Mouse (Mus musculus) heart, adult 2 months (tissue): ENCODE measurements at regions not wholly inside any gene's neighbourhood (a gene's known extent, or its start where the extent isn't known, plus 50 kb on each side); places are given as distances from the start of the nearest gene placed in this dataset.
"Not testable (repeated sequence)": the region's sequence is repeated elsewhere in the genome, so short reads cannot be mapped to it uniquely, and the experiment has no call there.

Experiments
- DNase-seq, 2 experiments: peaks; one replicate each; pipeline ENCODE4 v3.0.0; 2021
- H3K27ac ChIP-seq: fragments of 200-600 bp; 2 replicates; pipeline ENCODE4 v1.8.1; 2022
- H3K27me3 ChIP-seq: fragments of 200-500 bp; 2 replicates; pipeline ENCODE4 v1.6.1; 2012; ENCODE audit warnings: mild to moderate bottlenecking, low read length, inconsistent platforms, mixed read lengths; ENCODE audit not compliant: control insufficient read depth, insufficient read depth
- H3K36me3 ChIP-seq: fragments of 200-500 bp; 2 replicates; pipeline ENCODE4 v1.6.1; 2012; ENCODE audit warnings: low read length, inconsistent platforms; ENCODE audit not compliant: control insufficient read depth, insufficient read depth
- H3K4me1 ChIP-seq: fragments of 200-500 bp; 2 replicates; pipeline ENCODE4 v1.6.1; 2011; ENCODE audit warnings: low read length; ENCODE audit not compliant: control insufficient read depth, insufficient read depth
- H3K4me3 ChIP-seq: fragments of 200-600 bp; 2 replicates; pipeline ENCODE4 v1.8.1; 2022
- H3K79me2 ChIP-seq: fragments of 200-500 bp; replicated peaks from 2 replicates; pipeline ENCODE4 v1.6.1; 2012; ENCODE audit warnings: mild to moderate bottlenecking, inconsistent platforms, low read length, moderate library complexity, mixed read lengths; ENCODE audit not compliant: control insufficient read depth, insufficient read depth
- H3K9ac ChIP-seq: fragments of 200-500 bp; 2 replicates; pipeline ENCODE4 v1.6.1; 2012; ENCODE audit warnings: low read depth, mild to moderate bottlenecking, control low read depth, inconsistent platforms, low read length, mixed read lengths
- CTCF ChIP-seq: fragments of 200-600 bp; IDR thresholded peaks from 2 replicates; pipeline ENCODE4 v1.8.1; 2022; ENCODE audit warnings: antibody characterized with exemption, mild to moderate bottlenecking, moderate library complexity
- EP300 ChIP-seq: fragments of 200-500 bp; IDR thresholded peaks from 2 replicates; pipeline ENCODE4 v1.6.1; 2011; ENCODE audit warnings: low read depth, low read length, control low read depth; ENCODE audit not compliant: insufficient read depth
- POLR2A ChIP-seq: fragments of 200-500 bp; IDR thresholded peaks from 2 replicates; pipeline ENCODE4 v1.6.1; 2011; ENCODE audit warnings: mild to moderate bottlenecking, low read depth, low read length, control low read depth; ENCODE audit not compliant: insufficient read depth
- whole genome bisulfite sequencing: fragments of 180-500 bp; shearing (Covaris S2); methylation state at CpG from one replicate; pipeline ENCODE4 v1.1.7; 2018; 5-methylcytosine and 5-hydroxymethylcytosine counted together
- intact Hi-C: fragments of 180-260 bp; cut with DNase I; formaldehyde crosslinking; loops from one replicate; pipeline ENCODE4 v1.15.1; 2025

DNA sequence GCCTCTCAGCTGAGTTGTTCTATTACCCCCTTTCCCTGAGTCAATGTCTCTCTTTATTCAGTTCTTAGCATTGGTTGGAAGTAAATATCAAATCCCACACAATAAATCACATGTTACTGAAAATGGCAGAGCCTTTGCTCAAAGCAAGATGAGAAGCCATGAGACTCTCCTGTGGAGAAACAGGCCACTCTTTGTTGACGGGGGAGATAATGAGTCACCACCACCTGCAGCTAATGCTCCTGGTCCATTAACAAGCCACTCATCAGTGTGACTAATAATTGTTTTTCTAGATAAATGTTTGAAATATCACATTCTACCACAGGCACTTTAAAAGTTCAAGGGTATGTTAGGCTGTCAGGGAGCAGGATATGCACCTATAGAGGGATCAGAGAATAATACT, 61.0 kb upstream of the Galnt18 start:
- no peak overlapping the region for H3K4me3 ChIP-seq
- H3K9ac ChIP-seq: no peak overlapping the region
- H3K27me3 ChIP-seq: no peaks in the 10 kb centered on the region
- no peak for TF ChIP-seq EP300
- TF ChIP-seq CTCF: no peak
- no peak for TF ChIP-seq POLR2A
- DNase-seq: no peak
- H3K4me1 ChIP-seq: no peaks in the 10 kb centered on the region
- intact Hi-C loops: no loop called here
- no peaks in the 10 kb centered on the region for H3K36me3 ChIP-seq
- H3K79me2 ChIP-seq: no peaks in the 10 kb centered on the region
- 95% methylated on average over 1 of the region's 1 CpGs for WGBS
- H3K27ac ChIP-seq: no peak overlapping the region

DNA sequence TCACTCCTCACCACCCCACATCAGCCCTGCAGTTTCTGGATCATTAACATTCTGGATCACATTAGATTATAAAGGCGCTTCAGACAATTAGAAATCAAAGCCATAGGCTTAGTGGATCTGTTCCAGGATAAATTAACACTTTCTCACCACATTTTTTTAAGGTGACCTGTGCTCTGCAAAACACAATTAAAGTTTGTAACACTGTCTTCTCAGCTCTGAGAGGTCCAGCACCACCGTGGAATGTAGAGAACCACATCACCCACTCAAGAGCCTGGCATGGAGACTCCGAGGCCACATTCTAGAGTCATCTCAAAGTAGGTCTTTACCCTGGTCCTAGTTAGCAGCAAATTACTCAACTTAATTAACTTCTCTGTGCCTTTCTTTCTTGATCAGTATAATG, 58.4 kb upstream of the Galnt18 start:
- Histone ChIP-seq H3K4me1 (no peaks in the 10 kb centered on the region), H3K9ac (no peak overlapping the region), H3K27ac (no peak overlapping the region), H3K27me3 (no peaks in the 10 kb centered on the region), H3K4me3 (no peak overlapping the region), H3K36me3 (no peaks in the 10 kb centered on the region), H3K79me2 (no peaks in the 10 kb centered on the region)
- no peak for DNase-seq
- intact Hi-C loops: no loop called here
- TF ChIP-seq POLR2A (no peak), CTCF (no peak), EP300 (no peak)
- 81% methylated on average over 3 of the region's 3 CpGs for WGBS

DNA sequence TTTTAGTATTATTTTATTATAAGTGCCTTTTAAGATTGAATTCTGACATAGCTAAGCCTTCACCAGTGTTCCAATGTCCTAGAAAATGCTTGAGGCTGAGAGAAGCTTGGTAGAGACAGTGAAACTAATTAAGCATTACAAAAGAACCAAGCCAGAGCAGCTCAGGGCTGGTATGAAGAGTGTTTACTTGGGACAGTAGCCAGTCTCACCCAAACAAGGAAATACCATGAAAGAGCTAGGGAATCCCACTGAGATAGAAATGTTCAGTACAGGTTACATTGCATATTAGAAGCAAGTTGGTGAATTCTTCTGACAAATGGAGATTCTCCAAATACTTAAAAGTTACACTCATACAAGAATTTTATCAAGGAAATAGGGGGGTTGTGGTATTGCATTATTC, 54.6 kb upstream of the Galnt18 start:
- H3K36me3 ChIP-seq, H3K27ac ChIP-seq, H3K9ac ChIP-seq, H3K4me3 ChIP-seq, H3K4me1 ChIP-seq, H3K27me3 ChIP-seq, H3K79me2 ChIP-seq, intact Hi-C loops, DNase-seq: not testable (repeated sequence)

DNA sequence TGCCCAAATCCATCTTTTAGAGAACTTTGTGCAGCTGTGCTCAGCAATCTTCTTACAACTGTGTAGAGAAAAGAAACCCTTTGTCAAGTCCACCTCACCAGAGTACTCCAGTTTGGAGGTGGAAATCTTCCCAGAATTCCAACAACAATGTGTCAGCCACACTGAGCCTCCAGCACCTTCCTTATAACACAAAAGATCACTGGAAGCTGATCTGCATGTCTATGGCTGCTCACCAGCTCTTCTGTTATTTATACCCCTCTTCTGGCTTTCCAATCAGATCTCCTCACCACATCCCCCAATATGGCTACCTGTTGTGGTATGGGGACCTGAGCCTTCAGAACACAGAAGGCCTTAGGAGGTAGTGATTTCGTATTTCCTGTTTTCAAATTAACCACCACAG, 50.2 kb upstream of the Galnt18 start:
- intact Hi-C loops: no loop called here
- no peak overlapping the region for H3K9ac ChIP-seq
- TF ChIP-seq CTCF (no peak), POLR2A (no peak), EP300 (no peak)
- no peak for DNase-seq
- H3K27me3 ChIP-seq: no peaks in the 10 kb centered on the region
- no peaks in the 10 kb centered on the region for H3K36me3 ChIP-seq
- no peak overlapping the region for H3K27ac ChIP-seq
- H3K79me2 ChIP-seq: no peaks in the 10 kb centered on the region
- H3K4me3 ChIP-seq: no peak overlapping the region
- WGBS: 81% methylated on average over 1 of the region's 1 CpGs
- no peaks in the 10 kb centered on the region for H3K4me1 ChIP-seq
